Mouse (Mus musculus): ENCODE results near the gene Tmem138.

Tmem138 gene

GRCm38 (mm10) chr19:10576690-10577561, at the start of gene Tmem138, which contains the start of gene Cyb561a3:
Tmem138 (minus strand) TSS chr19:10577362.
Cyb561a3 (plus strand) TSS chr19:10577172.
- peak; percentile 62 for DNase-seq (ENCODE audit: low spot score)

DNA sequence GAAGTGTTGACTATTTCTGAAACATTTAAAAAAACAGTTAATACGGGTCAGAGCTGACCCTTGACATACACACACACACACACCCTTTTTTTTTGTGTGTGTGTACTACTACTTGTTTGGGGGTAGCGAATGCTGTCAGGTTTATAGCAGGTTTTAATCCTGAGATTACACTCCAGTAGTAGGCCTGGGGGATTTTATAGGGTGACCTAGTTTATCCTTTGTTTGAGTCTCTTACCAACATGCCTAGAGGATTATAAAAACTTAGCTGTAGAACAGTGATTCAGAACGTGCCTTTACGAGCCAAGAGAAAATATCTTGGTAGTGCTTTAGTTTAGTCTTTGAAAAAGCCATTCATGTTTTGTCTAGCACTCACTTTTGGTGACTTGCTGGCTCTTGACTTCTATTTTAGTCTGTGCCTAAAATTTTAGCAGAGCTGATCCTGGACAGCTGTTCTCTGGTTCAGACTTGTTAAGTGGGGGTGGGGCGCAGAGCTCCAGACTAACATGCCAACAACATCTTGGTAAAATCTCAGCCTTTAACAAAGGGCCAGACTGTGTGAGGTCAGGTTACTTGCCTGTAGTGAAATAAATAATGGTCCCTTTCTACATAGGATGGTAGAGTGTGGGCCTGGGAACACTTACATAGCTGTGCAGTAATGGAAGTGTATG, 31.5 kb upstream of the Tmem138 start:
- no peak for DNase-seq (ENCODE audit: low spot score)

DNA sequence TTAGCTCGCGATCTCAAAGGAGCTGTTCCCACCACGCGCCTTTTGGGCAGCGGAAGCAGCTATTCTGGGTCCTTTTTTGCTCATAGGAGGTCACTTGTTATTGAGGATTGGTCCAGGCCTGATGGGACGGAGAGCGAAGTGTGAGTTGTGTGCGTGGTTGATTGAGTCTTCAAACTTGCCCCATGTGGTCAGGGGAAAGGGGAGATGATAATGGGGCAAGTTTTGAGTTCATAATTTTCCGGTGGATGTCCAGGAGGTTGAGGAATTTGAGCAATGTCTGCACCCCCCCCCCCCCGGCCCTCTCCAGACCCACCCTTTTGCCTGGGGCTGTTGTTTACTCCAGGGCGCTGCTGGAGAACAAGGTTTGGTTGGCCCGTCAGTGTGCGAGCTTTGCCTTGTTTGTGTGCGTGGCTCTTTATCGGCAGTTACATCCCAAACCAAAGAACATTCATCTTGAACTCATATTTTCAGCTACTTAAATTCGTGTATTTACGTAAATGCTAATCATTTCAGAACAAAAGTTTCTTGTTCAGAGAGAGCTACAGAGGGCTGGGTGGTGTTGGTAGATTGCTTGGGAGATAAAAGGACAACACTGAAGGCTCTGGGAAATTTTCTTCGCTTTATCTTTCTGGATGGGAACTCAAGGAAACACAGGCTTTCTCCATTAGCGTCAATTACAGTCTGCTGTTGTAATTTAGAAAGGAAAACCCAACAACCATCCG, 28.9 kb upstream of the Tmem138 start:
- no peak for DNase-seq (ENCODE audit: low spot score)

DNA sequence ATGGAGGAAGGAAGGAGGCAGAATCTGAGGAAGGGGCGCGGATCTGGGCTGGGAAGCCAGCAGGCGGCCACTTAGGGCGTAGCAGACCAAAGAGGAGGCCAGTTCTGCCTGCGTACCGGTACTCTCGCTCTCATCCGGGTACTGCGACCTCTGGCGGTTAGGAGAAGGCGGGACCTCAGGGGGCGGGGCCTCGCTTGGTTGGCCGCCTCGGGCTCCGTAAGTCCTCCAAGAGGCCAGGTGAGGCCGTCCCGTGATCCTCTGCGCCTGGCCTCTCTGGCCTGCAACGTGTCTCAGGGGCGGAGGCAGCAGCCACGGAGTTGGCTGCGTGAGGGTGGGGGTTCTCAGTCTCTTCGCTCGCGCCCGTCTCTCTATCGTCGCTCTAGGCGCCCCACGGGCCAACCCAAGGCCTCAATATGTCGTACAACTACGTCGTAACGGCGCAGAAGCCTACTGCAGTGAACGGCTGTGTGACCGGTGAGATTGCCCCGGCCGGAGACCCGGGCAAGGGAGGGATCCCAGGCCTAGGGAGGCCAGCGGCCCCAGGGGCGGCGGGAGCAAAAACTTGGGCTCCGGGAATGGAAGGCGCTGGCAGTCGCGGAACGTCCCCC, 28.2 kb upstream of the Tmem138 start, which contains the start of the genes Ddb1 and Tkfc:
Gene Ddb1 (plus strand): TSS at position 35 of the 608 bp plus-strand sequence.
Gene Tkfc (minus strand): TSS at position 362 of the 608 bp plus-strand sequence.
- peak; percentile 95 for DNase-seq (ENCODE audit: low spot score)

DNA sequence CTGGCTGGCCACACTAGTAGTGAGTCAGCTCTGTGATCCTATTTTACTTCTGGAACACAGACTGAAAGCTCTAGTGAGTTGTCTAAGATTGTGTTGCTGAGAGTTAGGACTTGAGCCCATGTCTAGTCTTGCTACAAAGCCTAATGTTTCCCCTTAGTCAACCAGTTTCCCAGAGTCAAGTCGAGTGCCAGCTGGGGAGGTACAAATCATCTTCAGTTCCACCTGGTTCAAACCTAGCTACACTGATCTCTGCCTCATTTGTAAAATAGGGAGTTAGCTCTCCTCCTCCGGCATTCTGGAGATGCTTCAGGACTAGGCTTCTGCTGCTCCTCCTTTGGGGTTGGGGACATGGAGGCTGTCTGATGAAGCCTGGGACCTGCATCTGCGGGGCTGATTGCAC, 27.4 kb upstream of the Tmem138 start:
- DNase-seq (ENCODE audit: low spot score), result no peak

GRCm38 (mm10) chr19:10603660-10604523, 26.7 kb upstream of the Tmem138 start:
- no peak for DNase-seq (ENCODE audit: low spot score)

DNA sequence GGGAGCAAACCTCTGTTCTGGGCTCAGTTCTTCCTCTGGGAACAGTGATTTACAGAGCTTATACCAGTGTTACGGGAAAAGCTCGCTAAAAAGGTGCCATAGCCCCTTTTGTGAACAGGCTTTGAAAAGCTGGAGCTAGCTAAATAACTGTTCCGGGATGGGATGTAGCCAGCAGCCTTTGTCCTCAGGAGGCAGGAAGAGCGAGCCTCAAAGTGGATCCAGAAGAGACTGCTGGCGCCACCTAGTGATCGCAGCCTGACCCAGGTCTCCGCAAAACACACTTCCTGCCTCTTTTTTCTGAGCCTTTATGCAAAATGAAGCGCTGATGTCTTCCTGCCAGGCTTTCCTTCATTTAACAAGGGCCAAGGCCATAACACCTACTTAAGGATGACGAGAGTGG, 25.6 kb upstream of the Tmem138 start:
- peak; percentile 46 for DNase-seq (ENCODE audit: low spot score)

DNA sequence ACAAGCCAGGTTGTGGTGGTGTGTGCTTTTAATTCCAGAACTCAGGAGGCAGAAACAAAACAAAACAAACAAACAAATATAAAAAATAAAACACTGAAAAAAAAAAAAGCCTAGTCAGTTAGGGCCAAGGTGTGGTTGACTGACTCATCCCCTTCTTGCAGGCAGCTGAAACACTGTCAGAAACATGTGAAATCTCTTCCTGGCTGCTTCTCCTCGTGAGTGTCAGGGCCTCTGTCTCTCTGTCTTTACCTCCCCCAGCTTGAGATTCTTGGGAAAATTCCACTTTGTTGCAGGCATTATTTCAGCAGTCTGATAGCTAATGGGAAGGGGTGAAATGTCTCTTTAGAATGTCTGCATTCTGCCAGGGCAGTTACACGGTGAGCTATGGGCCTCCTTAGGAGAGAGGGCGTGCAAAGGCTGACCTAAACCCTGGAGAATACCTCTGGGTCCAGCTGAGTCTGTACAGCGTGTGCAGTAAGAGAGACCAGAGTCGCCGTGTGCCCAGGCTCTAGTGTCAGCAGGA, 25.1 kb upstream of the Tmem138 start:
- DNase-seq (ENCODE audit: low spot score), result no peak

DNA sequence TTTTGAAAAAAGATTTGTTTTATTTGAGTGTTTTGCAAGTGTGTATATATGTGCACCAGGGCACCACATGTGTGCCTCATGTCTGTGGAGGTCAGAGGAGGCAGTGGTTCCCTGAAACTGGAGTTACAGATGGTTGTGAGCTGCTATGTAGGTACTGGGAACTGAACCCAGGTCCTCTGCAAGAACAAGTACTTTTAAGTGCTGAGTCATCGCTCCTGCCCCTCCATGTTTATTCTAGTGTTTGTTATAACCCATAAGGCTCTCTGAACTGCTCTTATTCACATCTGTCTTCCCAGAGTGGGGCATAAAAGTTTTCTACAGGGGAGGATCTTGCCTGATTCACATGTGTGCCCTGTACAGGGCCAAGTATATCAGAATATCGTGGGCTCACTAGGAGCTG, 22.5 kb upstream of the Tmem138 start:
- no peak for DNase-seq (ENCODE audit: low spot score)

- DNase-seq (ENCODE audit: low spot score), result no peak
These were observed 21.0 kb upstream of the Tmem138 start for GRCm38 (mm10) chr19:10598188-10598587.

DNA sequence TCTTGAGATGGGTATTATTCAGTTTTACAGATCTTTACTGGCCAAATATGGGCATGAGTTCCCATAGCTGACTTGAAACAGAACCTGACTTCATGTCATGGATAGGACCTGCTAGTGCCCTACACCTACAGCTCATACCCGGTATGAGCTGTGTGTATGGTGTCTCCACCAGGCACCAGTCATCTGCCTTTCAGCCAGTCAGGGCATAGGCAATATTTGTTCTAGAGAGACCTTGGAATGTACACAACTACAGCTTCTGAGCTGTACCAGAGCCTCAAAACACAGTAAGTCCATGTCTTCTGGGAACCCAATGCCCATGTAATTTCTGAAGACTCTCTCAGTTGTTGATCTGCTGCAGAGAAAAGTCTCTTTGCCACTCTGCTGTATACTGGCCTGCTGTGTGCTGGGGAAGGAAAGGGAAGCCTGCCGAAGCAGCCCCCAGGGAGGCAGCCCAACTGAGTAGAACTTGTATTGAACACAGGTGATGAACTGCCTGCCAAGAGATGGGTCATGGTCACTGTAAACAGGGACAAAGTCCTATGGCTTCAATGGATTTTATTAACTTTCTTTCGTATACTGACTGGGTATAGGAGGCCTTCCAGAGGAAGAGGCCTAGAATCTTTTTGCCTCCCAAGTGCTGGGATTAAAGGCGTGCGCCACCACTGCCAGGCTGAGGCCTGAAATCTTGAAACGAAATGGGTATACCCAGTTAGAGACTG, 14.7 kb upstream of the Tmem138 start:
- DNase-seq (ENCODE audit: low spot score), result no peak

- no peak for DNase-seq (ENCODE audit: low spot score)
These were observed 13.1 kb upstream of the Tmem138 start for GRCm38 (mm10) chr19:10590301-10590700.

DNA sequence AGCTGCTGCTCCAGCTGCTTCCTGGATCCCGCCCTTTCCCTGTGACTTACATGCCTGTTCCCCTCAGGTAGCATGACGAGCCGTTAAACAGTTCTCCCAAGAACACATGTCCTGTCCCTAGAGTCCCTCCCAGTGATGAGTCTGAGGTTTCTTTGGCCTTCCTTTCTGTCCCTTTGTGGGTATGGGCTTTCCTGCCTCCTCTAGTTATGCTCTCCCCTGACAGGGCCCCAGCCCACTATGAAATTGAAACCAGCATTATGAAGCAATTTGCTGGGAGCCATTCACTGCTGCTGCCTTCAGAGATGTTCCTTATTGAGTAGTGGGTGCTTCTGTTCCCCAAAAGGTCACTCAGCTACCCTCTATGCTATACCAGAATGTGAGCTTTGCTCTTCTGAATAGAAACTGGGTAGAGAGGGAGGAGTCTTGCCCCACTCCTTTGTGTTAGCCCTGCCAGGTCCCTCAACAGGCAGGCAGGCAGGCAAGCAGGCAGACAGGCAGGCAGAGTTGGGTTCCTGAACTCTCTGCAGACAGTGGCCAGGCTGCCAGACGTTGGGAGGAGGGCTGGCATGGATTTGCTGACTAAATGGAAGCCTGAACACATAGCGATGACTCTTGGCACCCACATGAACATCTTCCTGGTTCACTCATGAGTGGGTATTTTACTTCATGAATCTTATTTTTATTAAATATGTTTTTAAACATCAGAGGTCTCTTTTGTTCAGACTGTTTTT, 12.1 kb upstream of the Tmem138 start:
- DNase-seq (ENCODE audit: low spot score), result no peak

- no peak for DNase-seq (ENCODE audit: low spot score)
These were observed 10.1 kb upstream of the Tmem138 start for GRCm38 (mm10) chr19:10587231-10587630.

GRCm38 (mm10) chr19:10585112-10585511, 8.0 kb upstream of the Tmem138 start:
- DNase-seq (ENCODE audit: low spot score), result no peak

DNA sequence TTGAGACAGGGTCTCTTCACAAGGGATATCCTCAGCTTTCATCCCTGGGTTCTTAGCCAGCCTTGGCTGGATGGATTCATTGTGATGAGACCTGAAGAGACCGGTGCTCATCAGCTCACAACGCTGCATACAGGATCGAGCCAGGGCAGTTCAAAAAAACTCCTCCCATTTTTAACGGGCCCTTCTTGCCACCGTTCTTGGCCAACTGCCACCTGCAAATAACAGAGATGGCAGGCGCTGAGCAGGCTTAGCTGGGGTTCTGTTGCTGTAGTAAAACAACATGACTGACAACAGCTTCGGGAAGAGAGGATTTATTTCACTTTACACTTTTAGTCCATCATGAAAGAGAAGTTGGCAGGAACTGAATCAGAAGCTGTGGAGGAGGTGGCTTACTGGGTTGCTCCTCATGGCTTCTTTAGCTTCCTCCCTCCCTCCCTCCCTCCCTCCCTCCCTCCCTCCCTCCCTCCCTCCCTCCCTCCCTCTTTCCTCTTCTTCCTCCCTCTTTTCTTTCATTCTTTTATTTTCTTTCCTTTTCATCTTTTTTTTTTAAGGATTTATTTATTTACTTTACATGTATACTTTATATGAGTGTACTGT, 6.5 kb upstream of the Tmem138 start:
- no peak for DNase-seq (ENCODE audit: low spot score)

- no peak for DNase-seq (ENCODE audit: low spot score)
These were observed 4.8 kb upstream of the Tmem138 start for GRCm38 (mm10) chr19:10581984-10582383.

GRCm38 (mm10) chr19:10580761-10581160, 3.6 kb upstream of the Tmem138 start:
- DNase-seq (ENCODE audit: low spot score), result no peak

DNA sequence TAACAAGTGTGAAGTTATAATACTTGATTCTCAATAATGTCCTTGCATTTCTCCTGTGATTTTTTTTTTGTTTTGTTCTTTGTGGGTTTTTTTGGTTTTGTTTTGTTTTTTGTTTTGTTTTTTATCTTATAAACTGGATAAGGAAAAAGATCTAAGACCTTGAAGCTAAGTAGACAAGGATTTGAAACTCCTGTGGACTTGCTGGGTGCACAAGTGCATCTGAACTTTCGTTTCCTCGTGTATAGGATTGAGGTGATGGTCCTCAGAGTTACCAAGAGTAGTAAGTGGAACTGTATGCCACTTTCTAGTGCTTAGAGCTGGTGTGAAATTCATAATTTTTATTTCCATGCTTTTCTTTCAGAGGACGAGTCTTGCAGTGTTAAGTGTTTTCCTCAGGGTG, 2.9 kb upstream of the Tmem138 start:
- no peak for DNase-seq (ENCODE audit: low spot score)
